Mouse (Mus musculus): Measurements from ENCODE around the gene Strap.
A peak's percentile ranks its signal among the peaks of the same experiment; 100 is the strongest.
"Not testable (repeated sequence)": the region's sequence is repeated elsewhere in the genome, so short reads cannot be mapped to it uniquely, and the experiment has no call there.

The Strap gene

GRCm38 (mm10) chr6:137734846-137735609, at the start of gene Strap:
Gene Strap (plus strand): TSS chr6:137735078.
- DNase-seq (ENCODE audit: low spot score): peak; percentile 65

GRCm38 (mm10) chr6:137687667-137688066, 47.2 kb upstream of the Strap start:
- DNase-seq (ENCODE audit: low spot score): no peak

DNA sequence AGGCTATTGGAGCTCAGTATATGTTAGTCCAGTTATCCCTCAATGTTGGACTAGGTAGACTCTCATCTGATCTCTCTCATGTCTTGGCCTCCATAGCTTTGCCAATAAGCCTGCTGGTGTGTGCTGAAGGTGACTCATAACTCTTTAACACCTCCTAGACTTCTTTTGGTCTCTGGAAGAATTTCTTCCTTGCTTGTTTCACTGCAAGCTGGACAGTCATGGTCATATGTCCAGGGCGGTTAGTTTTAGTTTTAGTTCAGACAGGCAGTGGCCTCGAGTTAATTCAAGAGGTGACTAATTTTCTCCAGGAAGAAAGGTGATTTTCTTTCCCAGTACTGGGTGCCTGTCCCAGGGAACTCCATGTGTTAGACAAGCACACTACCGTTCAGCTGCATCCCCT, 46.8 kb upstream of the Strap start:
- no peak for DNase-seq (ENCODE audit: low spot score)

DNA sequence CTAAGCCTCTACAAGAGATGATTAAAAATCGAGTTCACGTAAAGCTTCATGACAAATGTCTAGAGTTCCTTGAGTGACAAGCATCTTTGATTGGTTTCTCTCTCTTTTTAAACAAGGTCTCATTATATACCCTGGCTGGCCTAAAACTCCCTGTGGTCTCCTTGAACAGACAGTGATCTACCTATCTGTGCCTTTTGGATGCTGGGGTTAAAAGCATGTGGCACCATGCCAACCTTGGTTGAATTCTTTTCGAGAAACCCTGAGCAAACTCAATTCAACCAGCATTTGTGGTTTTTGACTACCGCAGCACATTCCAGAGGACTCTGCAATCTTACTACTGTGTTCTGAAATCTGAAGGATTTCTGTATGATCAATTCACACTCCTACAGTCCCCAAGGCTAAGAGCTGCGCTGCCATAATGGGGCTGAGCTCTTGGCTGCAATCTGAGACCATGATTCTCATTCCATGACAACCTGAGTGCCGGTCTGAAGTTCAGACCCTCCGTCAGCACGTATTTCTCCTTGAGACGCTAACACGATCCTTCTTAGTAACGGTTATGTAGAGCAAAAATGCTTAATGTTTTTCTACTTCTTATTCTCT, 46.3 kb upstream of the Strap start:
- DNase-seq (ENCODE audit: low spot score): no peak

DNA sequence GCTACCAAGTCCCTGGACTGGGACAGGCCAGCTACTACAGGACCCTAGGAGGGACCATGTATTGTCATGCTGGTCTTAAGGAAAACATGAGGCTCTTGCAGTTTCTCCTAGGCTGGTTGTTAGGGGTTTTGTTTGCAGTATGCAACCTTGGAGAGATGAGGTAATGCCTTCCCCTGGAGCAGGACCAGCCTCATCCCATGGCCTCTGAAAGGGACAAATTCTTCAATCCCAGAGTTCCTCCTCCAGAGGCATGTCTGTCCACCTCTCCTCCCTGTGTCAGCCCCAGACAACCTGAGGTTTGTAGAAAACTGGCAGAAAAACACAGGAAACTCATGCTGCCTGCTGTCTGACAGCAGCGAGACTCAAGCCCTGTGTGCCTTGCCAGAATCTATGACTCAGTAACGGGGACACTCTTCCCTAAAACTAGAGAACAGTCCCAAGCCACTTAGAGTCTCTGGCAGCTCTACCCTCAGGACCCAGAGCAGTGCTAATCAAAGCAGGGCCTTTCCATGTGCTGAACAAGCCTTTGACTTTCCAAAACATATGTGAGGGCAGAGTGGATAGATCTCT, 44.2 kb upstream of the Strap start:
- DNase-seq (ENCODE audit: low spot score): no peak

- DNase-seq (ENCODE audit: low spot score): no peak
Measured at GRCm38 (mm10) chr6:137694310-137694709, 40.6 kb upstream of the Strap start.

DNA sequence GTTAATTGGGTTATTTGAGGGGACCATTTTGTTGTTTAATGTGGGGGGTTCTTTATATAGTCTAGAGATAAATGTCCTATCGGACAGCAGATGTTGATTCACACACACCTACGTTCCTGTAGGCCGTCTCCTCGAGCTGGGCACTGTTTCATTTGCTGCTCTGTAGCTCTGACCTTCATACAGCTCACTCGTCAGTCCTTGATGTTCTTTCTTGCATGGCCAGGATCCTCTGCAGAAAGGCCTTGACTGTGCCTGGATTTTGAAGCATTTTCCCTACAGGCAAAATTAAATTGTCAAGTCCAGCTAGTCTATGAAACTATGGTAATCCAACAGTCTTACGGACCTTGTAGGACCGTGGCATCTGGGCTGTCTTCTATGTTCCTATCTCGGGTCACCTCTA, 39.8 kb upstream of the Strap start:
- DNase-seq (ENCODE audit: low spot score): no peak

DNA sequence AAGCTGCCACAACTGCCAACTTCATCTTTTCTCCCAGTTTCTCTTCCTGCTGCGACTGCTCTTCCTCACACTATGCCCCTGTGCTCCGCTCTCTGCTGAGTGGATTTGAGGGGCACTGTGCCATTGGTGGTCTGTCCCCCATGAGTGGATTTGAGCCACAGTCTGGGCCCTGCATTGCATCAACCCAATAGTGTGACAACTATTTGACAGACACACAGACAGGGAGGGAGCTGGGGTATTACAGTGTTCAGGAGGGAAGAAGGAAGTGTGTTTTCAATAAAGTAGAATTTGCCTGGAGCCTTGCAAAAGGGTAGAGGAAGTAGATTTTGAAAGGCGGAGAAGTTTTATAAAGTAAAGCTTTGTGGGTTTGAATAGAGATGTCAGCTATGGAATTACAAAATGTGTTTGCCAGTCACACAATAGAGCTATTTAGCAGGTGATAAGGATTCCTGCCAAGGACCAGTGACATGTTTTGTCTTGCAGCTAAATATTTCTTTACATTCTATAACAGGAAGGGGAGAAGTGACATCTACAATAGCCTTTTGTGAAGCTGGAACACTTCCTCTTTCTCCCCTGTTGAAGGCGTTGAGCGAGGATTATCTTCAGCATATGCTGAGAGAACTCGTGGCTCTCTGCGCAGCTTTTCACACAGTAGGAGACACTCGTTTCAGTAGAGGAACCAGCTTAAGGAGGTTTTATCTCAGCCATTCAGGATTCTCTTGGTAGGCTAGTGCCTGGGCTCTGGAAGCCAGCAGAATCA, 38.3 kb upstream of the Strap start:
- DNase-seq (ENCODE audit: low spot score): no peak

DNA sequence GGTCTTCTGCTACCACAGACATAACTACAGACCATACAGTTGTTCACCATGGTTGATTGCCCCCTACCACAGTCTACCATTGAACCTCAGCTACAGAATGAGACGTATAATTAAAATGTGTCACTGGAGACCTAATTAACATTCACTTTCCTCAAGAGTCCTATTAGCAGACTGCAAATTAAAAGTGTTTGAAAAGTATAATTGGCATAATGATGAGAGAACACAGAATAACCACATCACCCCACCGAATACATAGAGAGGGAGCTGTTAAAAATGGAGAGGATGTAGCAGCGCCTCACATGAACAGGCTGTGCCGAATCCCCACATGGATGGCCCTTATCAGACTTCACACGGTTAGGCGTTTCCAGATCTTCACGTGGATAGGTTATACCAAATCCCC, 35.4 kb upstream of the Strap start:
- no peak for DNase-seq (ENCODE audit: low spot score)

DNA sequence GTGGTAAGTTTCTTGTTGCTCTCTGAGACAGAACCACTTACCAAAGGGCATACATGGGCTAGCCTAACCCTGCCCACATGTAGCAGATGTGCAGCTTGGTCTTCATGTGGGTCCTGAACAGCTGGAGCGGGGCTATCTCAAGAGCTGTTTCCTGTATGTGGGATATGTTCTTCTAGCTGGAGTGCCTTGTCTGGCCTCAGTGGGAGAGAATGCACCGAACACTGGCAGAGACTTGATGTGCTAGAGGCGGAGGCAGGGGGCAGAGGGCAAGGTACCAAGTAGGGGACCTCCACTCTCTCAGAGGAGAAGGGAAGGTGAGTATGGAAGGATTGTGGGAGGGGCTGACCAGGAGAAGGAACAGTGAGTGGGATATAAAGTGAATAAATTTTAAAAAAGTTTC, 32.7 kb upstream of the Strap start:
- no peak for DNase-seq (ENCODE audit: low spot score)

DNA sequence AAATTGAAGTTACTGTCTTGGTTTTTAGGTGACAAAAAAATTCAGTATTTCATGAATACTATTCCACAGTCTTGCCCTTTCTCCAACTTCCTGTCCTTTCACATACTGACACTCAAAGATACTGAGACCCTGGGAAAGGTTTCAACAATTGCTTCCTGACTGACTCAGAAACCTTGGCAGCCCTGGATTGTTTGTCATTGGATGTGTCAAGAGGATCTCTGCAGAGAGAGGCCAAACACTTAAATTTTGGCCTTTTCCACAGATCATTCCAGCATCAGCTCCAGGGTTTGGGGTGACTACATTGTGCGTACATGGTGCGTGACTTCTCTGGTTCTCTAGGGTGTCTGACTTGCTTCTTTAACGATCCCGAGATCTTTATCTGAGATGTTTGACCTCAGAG, 32.0 kb upstream of the Strap start:
- no peak for DNase-seq (ENCODE audit: low spot score)

DNA sequence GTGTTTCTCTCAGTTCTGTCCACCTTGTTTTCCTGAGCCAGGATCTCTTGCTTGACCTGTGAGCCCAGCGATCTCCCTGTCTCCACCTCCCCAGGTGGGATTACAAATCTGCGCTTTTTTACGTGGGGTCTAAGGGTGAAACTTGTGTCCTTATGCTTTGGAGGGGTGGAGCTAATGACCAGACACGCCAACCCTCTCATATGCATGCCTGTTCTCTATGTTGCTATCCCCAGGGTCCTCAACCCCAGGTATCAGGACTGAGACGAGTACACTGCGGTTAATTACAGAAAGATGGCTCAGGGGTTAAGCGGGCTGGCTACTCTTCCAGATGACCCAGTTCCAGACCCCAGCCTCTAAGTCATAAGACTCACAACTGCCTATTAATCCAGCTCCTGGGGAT, 31.4 kb upstream of the Strap start:
- no peak for DNase-seq (ENCODE audit: low spot score)

DNA sequence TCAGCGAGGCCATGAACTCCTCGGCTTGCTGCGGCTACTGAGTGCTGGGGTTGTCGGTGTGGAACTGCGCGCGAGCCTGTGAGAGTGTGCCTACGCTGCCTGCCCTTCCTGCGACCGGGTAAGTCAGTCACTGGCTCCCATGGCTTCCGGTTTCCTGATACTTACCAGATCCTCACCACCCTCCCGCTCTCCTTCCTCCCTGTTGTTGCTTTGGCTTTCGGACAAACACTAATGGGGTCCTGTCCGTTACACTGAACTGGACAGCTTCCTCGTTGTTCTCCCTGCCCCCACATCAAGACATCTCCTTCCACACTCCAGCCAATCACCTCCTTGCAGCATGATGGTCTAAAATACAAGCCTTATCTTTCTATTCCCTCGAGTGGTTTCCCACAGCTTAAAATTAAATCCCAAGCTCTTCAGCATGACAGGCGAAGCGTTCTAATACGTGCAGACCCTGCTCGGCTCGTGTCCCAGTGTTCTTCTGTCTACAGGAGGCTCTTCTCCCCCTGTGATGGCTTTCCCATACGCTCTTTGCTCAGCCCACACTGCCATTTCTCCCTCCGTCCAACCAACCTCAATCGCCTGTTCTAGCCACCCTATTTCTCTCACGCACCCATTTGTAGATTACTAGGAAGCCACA, 30.5 kb upstream of the Strap start:
- DNase-seq (ENCODE audit: low spot score): no peak

DNA sequence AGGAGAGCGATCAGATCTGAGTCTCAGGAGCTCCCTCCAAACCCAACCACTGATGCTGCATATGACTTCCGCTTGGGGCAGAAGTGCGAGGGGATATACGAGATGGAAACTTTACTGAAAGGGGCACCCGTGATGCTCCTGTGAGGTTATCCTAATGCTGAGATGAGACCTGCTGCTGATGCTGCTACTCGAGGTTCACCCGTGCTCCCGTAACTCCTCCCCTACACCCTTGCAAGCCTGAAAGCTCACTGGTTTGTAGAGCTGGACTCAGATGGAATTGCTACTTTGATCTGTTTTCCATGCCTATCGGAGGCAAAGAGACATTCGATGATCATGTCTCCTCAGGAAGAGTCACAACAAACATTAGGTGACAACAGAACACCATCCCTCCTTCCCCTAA, 28.7 kb upstream of the Strap start:
- DNase-seq (ENCODE audit: low spot score): no peak

DNA sequence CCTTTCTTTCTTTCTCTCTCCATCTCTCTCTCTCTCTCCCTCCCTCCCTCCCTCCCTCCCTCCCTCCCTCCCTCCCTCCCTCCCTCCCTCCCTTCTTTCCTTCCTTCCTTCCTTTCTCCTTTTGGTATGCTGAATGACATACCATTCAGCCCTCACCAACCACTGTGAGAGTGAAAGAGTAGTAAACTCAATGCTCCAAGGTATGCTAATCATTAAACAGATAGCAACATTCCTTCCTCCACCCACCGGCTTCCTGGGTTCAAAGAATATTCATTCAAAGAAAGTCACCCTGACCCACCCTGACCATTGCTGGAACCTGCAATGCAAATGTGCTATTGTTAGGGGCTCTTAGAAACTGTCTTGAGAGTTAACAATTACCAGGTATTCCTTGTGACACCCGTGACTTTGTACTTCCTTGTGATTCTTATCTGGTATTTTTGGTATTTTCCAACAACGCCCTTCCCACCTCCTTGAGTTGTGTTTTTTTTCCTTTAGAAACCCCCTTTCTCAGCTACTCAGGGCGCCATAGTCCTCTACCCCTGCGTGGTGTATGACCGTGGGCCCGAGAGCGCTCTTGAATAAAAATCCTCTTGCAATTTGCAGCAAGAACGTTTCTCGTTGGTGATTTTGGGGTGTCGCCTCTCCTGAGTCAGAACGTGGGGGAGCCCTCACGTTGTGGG, 26.0 kb upstream of the Strap start:
- DNase-seq (ENCODE audit: low spot score): not testable (repeated sequence)

- no peak for DNase-seq (ENCODE audit: low spot score)
Measured at GRCm38 (mm10) chr6:137710179-137711037, 24.5 kb upstream of the Strap start.

DNA sequence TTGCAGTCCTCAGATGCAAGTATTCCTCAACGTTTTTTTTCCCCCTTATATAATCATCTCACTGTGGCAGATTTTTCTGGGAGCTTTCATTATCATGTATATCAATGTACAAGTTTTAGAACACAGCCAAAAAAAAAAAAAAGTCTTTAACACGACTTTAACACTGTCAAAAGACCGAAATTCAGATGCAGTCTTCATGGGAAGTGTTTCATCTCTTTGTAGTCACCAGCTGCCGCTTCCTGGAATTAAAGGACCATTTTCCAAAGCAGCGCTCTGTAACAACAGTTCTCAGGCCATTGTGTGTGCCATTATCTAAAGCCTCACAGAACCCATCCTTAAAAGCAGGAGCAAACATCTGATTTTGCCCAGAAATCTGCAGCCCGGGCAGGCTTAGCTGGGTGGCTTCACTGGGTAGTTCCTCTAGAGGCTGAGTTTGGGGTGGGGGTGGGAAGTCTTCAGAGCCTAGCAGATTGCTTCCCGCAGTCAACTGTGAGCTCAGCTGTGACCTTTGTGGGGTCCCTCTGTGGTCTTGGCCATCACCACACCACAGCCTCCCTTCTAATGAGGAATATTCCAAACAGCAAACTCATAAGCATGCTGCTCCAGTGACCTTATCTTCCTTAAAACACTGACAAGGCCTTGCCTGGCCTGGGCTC, 22.1 kb upstream of the Strap start:
- no peak for DNase-seq (ENCODE audit: low spot score)

GRCm38 (mm10) chr6:137713310-137713664, 21.6 kb upstream of the Strap start:
- no peak for DNase-seq (ENCODE audit: low spot score)

DNA sequence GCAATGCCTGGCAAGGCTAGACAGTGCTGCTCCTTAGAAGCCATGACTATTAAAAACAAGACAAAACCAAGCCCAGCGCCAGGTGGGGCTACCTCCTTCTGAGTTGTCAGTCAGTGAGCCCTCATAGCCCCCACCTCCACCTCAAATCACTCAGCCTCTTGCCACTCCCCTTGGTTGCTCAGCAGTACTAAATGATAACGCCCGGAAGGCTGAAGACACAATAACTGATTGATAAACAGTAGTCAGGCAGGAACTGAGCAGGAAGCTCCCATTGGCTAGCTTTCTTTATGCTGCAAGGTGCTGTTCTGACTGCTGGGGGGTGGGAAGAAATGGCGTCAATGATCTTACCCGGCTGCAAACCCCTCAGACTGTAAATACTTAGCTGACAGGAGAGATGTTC, 18.1 kb upstream of the Strap start:
- no peak for DNase-seq (ENCODE audit: low spot score)

- DNase-seq (ENCODE audit: low spot score): no peak
Measured at GRCm38 (mm10) chr6:137722220-137722931, 12.5 kb upstream of the Strap start.
